Mouse (Mus musculus) B cell, adult (primary cell): ENCODE measurements around the gene Siglech. TPM values are rescaled to one million over a fixed set of nuclear protein-coding genes. Genes with fewer than 3 reads are reported as not detected.

ENCODE experiments used
- total RNA-seq: library from RNA; stranded (reverse); gene quantifications from 4 replicates; pipeline ENCODE4 v1.2.4, GENCODE M21; 2023; ENCODE audit not compliant: inconsistent age

Gene Siglech
- total RNA-seq = 0.54 to 2.6 TPM (median 0.92 TPM) in 4 replicates

DNA sequence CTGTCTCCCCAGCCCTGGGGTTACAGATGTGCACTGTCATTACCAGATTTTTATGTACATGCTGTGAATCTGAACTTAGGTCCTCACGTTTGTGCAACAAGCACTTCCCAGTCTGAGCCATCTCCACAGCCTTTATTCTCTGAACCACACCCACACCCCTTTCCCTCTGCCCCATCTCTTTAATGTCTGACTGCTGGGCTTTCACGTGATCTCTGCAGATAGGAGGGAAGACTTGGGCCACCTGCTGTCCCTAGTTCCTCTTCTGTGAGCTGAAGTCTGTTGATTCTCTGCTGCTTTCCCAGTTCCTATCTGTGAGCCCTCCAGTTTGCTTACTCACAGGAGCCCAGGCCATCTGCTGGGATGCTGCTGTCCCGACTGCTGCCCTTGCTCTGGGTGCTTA lies at the start of gene Siglech:
TSS of gene Siglech (plus strand) at position 253 of the 400 bp plus-strand sequence.

DNA sequence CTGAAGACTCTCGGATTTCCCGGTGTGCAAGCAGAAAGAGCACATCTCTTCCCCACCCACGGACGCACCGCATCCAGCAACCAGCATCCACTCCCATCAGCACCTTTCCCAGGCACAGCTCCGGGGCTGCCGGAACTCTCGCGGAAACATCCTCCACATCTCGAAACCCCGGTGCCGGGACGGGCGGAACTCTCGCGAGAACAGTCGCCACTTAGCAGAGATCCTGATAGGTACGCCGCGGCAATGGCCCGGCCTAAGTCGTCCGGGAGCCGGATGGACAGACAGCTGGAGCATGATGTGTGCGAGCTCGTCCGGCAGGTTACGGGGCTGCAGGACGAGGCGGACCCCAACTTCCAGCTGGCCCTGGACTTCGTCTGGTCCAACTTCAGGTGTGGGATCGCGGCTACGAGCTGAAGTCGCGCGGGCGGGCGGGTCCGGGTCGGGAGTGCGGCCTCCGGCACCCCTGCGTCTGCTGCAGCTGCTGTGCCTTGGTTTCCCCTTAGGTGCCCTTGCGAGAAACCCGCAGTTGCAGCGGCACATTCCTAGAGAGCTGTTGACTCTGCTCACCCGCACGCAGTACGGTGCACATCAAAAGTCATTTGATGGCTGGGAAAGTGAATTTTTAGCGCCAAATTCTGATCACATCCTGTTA lies 26.1 kb downstream of the Siglech start, which contains the start of gene Tubgcp5:
TSS of gene Tubgcp5 (plus strand) at position 203 of the 652 bp plus-strand sequence.

Other genes starting within 250 kb of the Siglech start
- gene Tubgcp5, start 26.0 kb downstream of the Siglech start, total RNA-seq = 43.5 to 46.9 TPM (median 44.4 TPM) in 4 replicates
- gene Cyfip1, start 73.6 kb downstream of the Siglech start, total RNA-seq = 43.3 to 52.3 TPM (median 49.4 TPM) in 4 replicates
- gene Nipa2, start 194.3 kb downstream of the Siglech start, total RNA-seq = 33.4 to 43.5 TPM (median 36.6 TPM) in 4 replicates